Mouse (Mus musculus) c-Kit-positive CD71-positive TER-119-negative erythroid progenitor cells, embryonic 14.5 days (primary cell): ENCODE measurements around the gene Lhfpl1.
A peak's percentile ranks its signal among the peaks of the same experiment; 100 is the strongest.
"Not testable (repeated sequence)": the region's sequence is repeated elsewhere in the genome, so short reads cannot be mapped to it uniquely, and the experiment has no call there.

Experiments
- DNase-seq: peaks from one replicate; pipeline ENCODE4 v3.0.0-alpha.2; 2013; ENCODE audit warnings: low read depth

Gene Lhfpl1

DNA sequence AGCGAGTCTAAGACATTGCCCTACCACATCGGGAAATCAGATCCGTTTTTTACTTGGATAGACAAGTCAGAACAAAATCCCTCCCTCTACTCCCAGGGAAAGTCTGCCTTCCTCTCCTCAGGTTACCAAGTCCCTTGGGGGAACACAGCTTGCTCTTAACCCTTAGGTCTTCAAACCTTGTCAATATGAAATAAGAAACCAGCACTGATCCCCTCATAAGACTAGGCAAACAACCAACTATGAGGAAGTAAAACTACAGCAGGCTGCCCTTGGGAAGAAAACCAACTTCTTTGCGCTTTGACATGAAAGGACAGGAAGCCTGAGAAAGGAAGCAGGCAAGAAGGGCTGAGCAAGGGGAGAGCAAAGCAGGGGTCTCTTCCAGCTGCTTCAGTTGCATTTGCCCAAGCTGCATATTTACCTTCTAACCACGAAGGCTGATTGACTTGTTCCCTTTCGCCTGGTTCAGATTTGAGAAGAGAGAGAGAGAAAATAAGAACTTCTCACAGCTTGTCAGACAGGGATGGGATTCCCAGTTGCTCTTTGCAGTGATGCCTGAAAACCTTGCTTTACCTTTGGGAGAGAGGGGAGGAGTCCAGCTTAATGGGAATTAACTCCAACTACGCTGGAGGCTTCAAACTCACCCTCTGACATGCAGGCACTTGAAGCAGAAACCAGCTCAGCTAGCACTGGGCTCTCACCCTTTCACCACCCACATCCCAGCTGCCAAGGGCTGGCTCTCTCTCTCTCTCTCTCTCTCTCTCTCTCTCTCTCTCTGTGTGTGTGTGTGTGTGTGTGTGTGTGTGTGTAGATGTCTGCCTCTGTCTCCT is at the start of gene Lhfpl1:
Gene Lhfpl1, minus strand, starts transcription at position 713 of the 827 bp plus-strand sequence.
- no peak for DNase-seq

DNA sequence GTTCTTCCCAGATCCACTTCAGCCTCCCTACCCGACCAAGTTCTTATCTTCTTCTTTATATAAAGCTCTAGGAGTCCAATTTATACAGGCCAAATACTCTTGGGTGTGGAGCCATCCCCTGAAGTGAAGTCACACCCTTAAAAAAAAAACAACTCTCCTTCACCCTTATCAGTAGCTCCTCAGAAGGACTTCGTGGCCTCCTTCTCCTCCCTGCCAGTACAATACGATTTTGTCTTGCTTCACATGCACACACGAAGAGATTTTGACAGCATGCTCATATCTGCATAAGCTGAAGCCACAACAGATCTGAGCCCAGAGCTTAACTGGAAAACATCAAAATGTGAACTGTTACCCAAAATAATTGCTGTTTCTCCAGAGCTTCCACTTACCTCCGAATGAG is 22.9 kb upstream of the Lhfpl1 start:
- peak; percentile 5 for DNase-seq

DNA sequence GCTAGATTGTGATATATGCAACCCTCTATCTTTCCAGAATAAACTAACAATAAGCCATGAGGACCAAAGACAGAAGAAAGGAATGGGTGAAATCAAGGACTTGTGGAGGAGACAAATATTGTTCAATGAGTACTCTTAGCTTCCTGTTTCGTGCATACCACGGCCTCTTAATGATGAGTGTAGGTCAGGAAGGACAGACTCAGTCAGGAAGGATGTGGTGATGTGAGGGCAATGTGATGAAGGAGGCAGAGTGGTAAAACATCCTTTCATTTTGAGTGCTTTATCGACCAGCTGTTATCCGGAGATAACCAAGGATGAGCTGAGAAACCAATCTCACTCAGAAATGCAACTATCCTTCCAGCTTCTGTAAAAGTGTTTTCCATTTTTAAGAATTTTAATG is 13.6 kb upstream of the Lhfpl1 start:
- DNase-seq = no peak

DNA sequence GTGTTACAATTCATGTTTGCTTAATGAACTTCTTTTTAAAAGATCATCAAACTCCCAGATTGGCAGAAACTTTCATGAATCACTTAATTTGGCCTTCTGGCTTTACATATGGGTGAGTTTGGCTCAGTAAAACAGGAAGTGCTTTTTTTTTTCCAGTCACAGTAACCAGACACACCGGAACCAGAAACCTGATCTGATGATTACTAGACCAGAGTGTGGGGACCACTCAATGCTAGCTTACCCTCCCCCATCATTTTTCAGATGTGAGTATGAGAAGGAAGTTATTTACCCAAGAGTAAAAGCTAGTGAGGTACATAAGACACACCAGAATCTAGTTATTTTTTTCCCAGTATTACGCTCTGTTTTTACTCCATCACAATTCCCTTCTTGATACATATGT is 6.5 kb downstream of the Lhfpl1 start:
- no peak for DNase-seq

DNA sequence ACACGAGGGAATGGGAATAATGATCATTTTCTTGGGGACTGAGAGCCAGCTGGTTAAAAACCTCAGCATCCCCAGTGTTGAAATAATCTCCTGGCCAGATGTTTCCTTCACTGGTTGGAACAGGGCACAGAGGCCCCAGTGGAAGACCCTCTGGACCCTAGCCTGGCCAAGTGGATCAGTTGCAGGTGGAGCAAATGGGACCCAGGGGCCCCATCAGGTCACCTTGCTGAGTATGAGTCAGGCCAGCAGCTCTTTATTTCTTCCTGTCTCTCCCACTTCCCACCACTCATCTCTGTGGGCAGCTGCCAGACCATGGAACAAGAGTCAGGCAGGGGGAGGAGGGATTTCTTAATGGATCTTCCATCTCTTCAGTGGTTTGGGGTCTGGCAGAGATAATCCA is 12.7 kb downstream of the Lhfpl1 start:
- no peak for DNase-seq

DNA sequence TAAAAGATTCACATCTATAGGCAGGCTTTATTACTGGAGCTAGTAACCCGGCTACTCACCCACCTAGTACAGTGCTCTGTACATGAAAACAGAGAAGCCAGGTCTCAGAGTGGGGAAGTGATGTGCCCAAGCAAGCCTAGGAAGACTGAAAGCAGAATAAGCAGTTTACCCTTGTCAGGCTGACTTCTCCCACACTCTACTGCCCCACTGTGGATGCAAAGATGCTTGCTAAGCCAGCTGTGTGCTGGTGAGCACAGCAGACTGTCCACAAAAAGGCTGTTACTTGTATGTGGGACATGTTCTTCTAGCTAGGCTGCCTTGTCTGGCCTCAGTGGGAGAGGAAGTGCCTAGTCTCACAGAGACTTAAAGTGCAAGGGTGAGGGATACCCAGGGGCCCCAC is 40.3 kb downstream of the Lhfpl1 start:
- DNase-seq = no peak

DNA sequence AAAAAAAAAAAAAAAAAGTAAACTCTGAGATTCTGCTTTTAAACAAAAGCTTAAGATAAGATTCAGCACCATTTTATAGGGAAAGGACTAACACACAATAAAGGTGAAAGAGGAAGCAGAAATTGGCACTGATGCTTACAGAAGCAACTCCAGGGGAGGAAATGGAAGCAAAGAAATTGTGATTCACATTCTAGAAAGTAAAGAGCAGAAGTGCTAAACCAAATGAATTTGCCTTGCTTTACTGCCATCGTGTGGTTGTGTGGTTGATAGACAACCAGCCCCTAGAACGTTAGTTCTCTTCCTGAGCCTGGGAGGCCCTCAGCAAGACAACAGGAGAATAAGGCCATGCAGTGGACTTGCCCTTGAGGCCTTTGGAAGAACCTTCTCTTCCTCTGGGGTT is 41.7 kb downstream of the Lhfpl1 start:
- no peak for DNase-seq

DNA sequence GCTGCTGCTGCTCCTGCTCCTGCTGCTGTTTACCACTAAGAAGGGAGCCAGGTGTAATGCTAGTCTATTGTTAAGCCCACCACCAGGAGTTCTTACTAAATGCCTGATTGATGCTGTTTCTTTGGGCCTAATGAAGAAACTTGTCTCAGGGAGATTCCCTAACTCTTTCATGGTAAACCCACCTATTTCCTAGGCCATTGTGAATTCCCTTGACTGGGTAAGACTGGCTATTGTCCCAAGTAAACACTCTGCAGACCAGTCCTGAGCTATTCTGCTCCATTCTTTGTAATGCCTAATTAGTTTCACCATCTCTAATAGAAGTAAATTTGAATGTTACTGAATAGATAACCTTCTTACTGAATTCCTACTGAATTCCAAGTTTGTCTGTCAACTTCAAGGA is 48.7 kb downstream of the Lhfpl1 start:
- DNase-seq = not testable (repeated sequence)

DNA sequence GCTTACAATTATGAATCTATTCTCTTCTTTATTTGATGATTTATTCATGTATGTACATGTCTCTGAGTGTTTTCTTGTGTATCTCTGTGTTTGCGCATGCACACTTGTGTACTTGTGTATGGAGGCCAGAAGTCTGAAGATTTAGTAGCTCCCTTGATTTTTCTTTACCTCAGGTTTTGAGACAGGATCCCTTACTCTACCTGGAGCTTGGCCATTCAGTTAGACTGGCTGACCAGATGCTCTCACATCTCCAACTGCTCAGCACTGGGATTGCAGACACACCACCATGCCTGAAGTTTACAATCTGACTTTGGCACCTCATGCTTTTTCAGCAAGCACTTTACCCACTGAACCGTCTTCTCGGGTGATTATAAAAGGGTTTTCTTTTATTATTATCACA is 76.7 kb downstream of the Lhfpl1 start:
- no peak for DNase-seq

DNA sequence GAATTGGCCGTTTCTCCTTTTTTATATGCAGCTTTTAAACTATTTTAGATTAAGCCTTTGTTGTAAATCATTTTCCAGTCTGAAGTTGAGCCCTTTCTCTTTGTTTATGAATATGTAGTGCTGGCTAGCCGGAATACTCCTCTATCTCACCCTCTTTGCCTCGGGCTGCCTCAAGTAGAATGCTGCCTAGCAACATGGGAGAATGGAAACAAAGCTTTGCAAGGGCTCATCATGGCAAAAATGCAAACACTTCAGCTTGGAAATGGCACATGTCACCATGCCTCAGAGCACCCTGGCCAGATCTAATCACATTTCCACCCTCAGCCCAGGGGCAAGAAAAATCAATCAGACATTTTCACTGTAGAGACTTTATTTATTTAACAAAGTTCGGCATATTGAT is 77.1 kb downstream of the Lhfpl1 start:
- no peak for DNase-seq

DNA sequence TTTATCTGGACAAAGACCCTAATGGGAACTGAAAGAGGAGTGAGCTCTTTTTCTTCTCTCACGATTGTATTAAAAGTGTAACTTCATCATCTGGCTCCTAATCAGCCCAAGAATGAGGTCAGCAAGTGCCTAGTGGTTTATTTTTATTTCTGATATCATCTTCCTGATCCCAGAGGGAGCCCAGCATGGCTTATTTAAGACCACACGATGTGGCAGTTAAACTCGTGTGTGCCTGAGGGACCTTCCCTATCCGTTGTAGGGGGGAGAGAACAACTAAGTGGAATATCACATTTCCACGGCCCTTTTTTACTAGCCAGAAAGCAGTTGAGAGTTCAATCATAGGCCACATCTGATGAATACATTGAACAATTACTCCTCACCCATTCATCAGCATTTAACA is 87.1 kb downstream of the Lhfpl1 start:
- DNase-seq = no peak
